Mouse (Mus musculus) liver, embryonic 11.5 days (tissue): Measurements from ENCODE around the gene Ston2. TPM values are rescaled to one million over a fixed set of nuclear protein-coding genes. Genes with fewer than 3 reads are reported as not detected.

Source experiments
- ATAC-seq: fragments of 200-750 bp; cut with Nextera tagmentation; replicated peaks from 2 replicates; pipeline ENCODE4 v1.8.0; 2017; ENCODE audit warnings: moderate number of reproducible peaks, mild to moderate bottlenecking, moderate TSS enrichment, moderate library complexity; ENCODE audit not compliant: low FRiP score
- DNase-seq: peaks from one replicate; pipeline ENCODE4 v3.0.0-alpha.2; 2017; ENCODE audit warnings: low spot score
- H3K27ac ChIP-seq: fragments of 300-500 bp; sonication (generic); 2 replicates; pipeline ENCODE4 v1.5.1; 2014; ENCODE audit warnings: mild to moderate bottlenecking, low read depth, low read length, control low read depth
- H3K27me3 ChIP-seq: fragments of 300-500 bp; sonication (generic); replicated peaks from 2 replicates; pipeline ENCODE4 v1.6.1; 2014; ENCODE audit warnings: low read length, mixed read lengths; ENCODE audit not compliant: control insufficient read depth, insufficient read depth
- H3K36me3 ChIP-seq: fragments of 300-500 bp; sonication (generic); 2 replicates; pipeline ENCODE4 v1.6.1; 2014; ENCODE audit warnings: mild to moderate bottlenecking, low read length, moderate library complexity, mixed read lengths; ENCODE audit not compliant: control insufficient read depth, insufficient read depth
- H3K4me1 ChIP-seq: fragments of 300-500 bp; sonication (generic); replicated peaks from 2 replicates; pipeline ENCODE4 v1.6.1; 2014; ENCODE audit warnings: low read length, mixed read lengths; ENCODE audit not compliant: control insufficient read depth, insufficient read depth
- H3K4me2 ChIP-seq: fragments of 300-500 bp; sonication (generic); 2 replicates; pipeline ENCODE4 v1.6.1; 2014; ENCODE audit warnings: mild to moderate bottlenecking, control low read depth, moderate library complexity
- H3K4me3 ChIP-seq: fragments of 300-500 bp; sonication (generic); 2 replicates; pipeline ENCODE4 v1.5.1; 2014; ENCODE audit warnings: low read depth, low read length, control low read depth
- H3K9ac ChIP-seq: fragments of 300-500 bp; sonication (generic); 2 replicates; pipeline ENCODE4 v1.6.1; 2014; ENCODE audit warnings: low read depth, low read length, control low read depth
- H3K9me3 ChIP-seq: fragments of 300-500 bp; sonication (generic); 2 replicates; pipeline ENCODE4 v1.6.1; 2016; ENCODE audit warnings: low read length, inconsistent platforms, mixed read lengths; ENCODE audit not compliant: control insufficient read depth
- WGBS: fragments of 180-500 bp; shearing (Covaris S2); extraction: QIAGEN DNeasy Blood & Tissue Kit; methylation state at CpG from one replicate; pipeline ENCODE4 v1.1.7; 2014; 5-methylcytosine and 5-hydroxymethylcytosine counted together
- polyA plus RNA-seq: library from polyadenylated mRNA; unstranded; fragments of >200 nt; fragmentation: Nextera tagmentation; extraction: Ambion mirVana; gene quantifications from 2 replicates; pipeline ENCODE4 v1.2.1, GENCODE M21; 2014

Gene Ston2
- polyA plus RNA-seq = 29.1 and 33.6 TPM in 2 replicates

GRCm38 (mm10) chr12:91787959-91788437 is at the start of gene Ston2:
Gene Ston2, minus strand, starts transcription at chr12:91788387.
- Histone ChIP-seq H3K27ac (no peak within 1 kb of the TSS), H3K36me3 (no peaks in the 10 kb centered on the region), H3K4me3 (no peak within 1 kb of the TSS), H3K4me2 (no peak within 1 kb of the TSS), H3K27me3 (no peaks in the 10 kb centered on the region), H3K9ac (no peak within 1 kb of the TSS), H3K9me3 (no peaks in the 10 kb centered on the region), H3K4me1 (no peaks in the 10 kb centered on the region)
- no peak for DNase-seq
- no peak for ATAC-seq
- WGBS = 76% methylated on average over 9 of the region's 9 CpGs

- Histone ChIP-seq H3K9ac (no peak overlapping the region), H3K4me1 (no peaks in the 10 kb centered on the region), H3K36me3 (peaks cover 44% of the 10 kb centered on the region), H3K27ac (no peak overlapping the region), H3K9me3 (no peaks in the 10 kb centered on the region), H3K4me3 (no peak overlapping the region), H3K27me3 (no peaks in the 10 kb centered on the region), H3K4me2 (no peak overlapping the region)
- WGBS = 80% methylated on average over 7 of the region's 7 CpGs
- DNase-seq (no peak), ATAC-seq (no peak)
These were observed 49.3 kb upstream of the Ston2 start for GRCm38 (mm10) chr12:91837401-91838065.

GRCm38 (mm10) chr12:91833939-91834333 is 45.7 kb upstream of the Ston2 start:
- Histone ChIP-seq H3K4me1 (no peaks in the 10 kb centered on the region), H3K27me3 (no peaks in the 10 kb centered on the region), H3K4me2 (no peak overlapping the region), H3K9ac (no peak overlapping the region), H3K36me3 (peaks cover 32% of the 10 kb centered on the region), H3K4me3 (no peak overlapping the region), H3K9me3 (no peaks in the 10 kb centered on the region), H3K27ac (no peak overlapping the region)
- 84% methylated on average over 5 of the region's 5 CpGs for WGBS
- ATAC-seq (no peak), DNase-seq (no peak)

GRCm38 (mm10) chr12:91833237-91833938 is 45.2 kb upstream of the Ston2 start:
- Histone ChIP-seq H3K27ac (no peak overlapping the region), H3K4me1 (no peaks in the 10 kb centered on the region), H3K9ac (no peak overlapping the region), H3K4me3 (no peak overlapping the region), H3K36me3 (peaks cover 28% of the 10 kb centered on the region), H3K27me3 (no peaks in the 10 kb centered on the region), H3K4me2 (no peak overlapping the region), H3K9me3 (no peaks in the 10 kb centered on the region)
- 93% methylated on average over 3 of the region's 3 CpGs for WGBS
- DNase-seq (no peak), ATAC-seq (no peak)

- H3K4me1 ChIP-seq = no peaks in the 10 kb centered on the region
- peaks cover 26% of the 10 kb centered on the region for H3K36me3 ChIP-seq
- H3K27ac ChIP-seq = no peak overlapping the region
- H3K4me3 ChIP-seq = no peak overlapping the region
- WGBS = 87% methylated on average over 7 of the region's 7 CpGs
- DNase-seq (no peak), ATAC-seq (no peak)
- H3K4me2 ChIP-seq = no peak overlapping the region
- H3K27me3 ChIP-seq = no peaks in the 10 kb centered on the region
- H3K9ac ChIP-seq = no peak overlapping the region
- H3K9me3 ChIP-seq = no peaks in the 10 kb centered on the region
These were observed 43.2 kb upstream of the Ston2 start for GRCm38 (mm10) chr12:91831410-91831809.

- H3K27ac ChIP-seq = no peak overlapping the region
- DNase-seq = no peak
- WGBS = 93% methylated on average over 12 of the region's 12 CpGs
- no peak for ATAC-seq
- H3K4me2 ChIP-seq = no peak overlapping the region
- H3K4me3 ChIP-seq = no peak overlapping the region
- no peak overlapping the region for H3K9ac ChIP-seq
- H3K9me3 ChIP-seq = no peaks in the 10 kb centered on the region
- peaks cover 22% of the 10 kb centered on the region for H3K36me3 ChIP-seq
- H3K27me3 ChIP-seq = no peaks in the 10 kb centered on the region
- H3K4me1 ChIP-seq = no peaks in the 10 kb centered on the region
These were observed 32.3 kb upstream of the Ston2 start for GRCm38 (mm10) chr12:91820461-91820860.

- Histone ChIP-seq H3K4me3 (no peak overlapping the region), H3K27ac (no peak overlapping the region), H3K36me3 (peaks cover 24% of the 10 kb centered on the region), H3K9ac (no peak overlapping the region), H3K4me1 (no peaks in the 10 kb centered on the region), H3K27me3 (no peaks in the 10 kb centered on the region), H3K9me3 (no peaks in the 10 kb centered on the region), H3K4me2 (no peak overlapping the region)
- DNase-seq = no peak
- 93% methylated on average over 4 of the region's 4 CpGs for WGBS
- ATAC-seq = no peak
These were observed 30.5 kb upstream of the Ston2 start for GRCm38 (mm10) chr12:91818726-91819125.

- Histone ChIP-seq H3K27me3 (no peaks in the 10 kb centered on the region), H3K4me1 (no peaks in the 10 kb centered on the region), H3K27ac (no peak overlapping the region), H3K4me2 (no peak overlapping the region), H3K9ac (no peak overlapping the region), H3K36me3 (peaks cover 31% of the 10 kb centered on the region), H3K4me3 (no peak overlapping the region), H3K9me3 (no peaks in the 10 kb centered on the region)
- peak; percentile 73 for ATAC-seq
- 27% methylated on average over 10 of the region's 10 CpGs for WGBS
- DNase-seq = peak; percentile 46
These were observed 27.8 kb upstream of the Ston2 start for GRCm38 (mm10) chr12:91815990-91816389.

- Histone ChIP-seq H3K4me1 (no peaks in the 10 kb centered on the region), H3K36me3 (peaks cover 33% of the 10 kb centered on the region), H3K27ac (no peak overlapping the region), H3K27me3 (no peaks in the 10 kb centered on the region), H3K9ac (no peak overlapping the region), H3K4me2 (no peak overlapping the region), H3K9me3 (no peaks in the 10 kb centered on the region), H3K4me3 (no peak overlapping the region)
- ATAC-seq (no peak), DNase-seq (no peak)
- WGBS = 91% methylated on average over 11 of the region's 11 CpGs
These were observed 27.4 kb upstream of the Ston2 start for GRCm38 (mm10) chr12:91815552-91815951.
